Mouse (Mus musculus) embryonic facial prominence, embryonic 10.5 days (tissue): ENCODE results near the gene Dnajb13. TPM values are rescaled to one million over a fixed set of nuclear protein-coding genes. Genes with fewer than 3 reads are reported as not detected.

Experiments
- DNase-seq: peaks from one replicate; pipeline ENCODE4 v3.0.0-alpha.2; 2017; ENCODE audit warnings: low spot score
- H3K27ac ChIP-seq: fragments of 300-500 bp; sonication (generic); replicated peaks from 2 replicates; pipeline ENCODE4 v1.5.1; 2016; ENCODE audit warnings: mild to moderate bottlenecking
- H3K27me3 ChIP-seq: fragments of 300-500 bp; sonication (generic); replicated peaks from 2 replicates; pipeline ENCODE4 v1.6.1; 2016; ENCODE audit warnings: low read depth, mild to moderate bottlenecking; ENCODE audit not compliant: poor library complexity, severe bottlenecking
- H3K36me3 ChIP-seq: fragments of 300-500 bp; sonication (generic); replicated peaks from 2 replicates; pipeline ENCODE4 v1.6.1; 2016; ENCODE audit warnings: mild to moderate bottlenecking, moderate library complexity
- H3K4me1 ChIP-seq: fragments of 300-500 bp; sonication (generic); 2 replicates; pipeline ENCODE4 v1.6.1; 2016
- H3K4me3 ChIP-seq: fragments of 300-500 bp; sonication (generic); 2 replicates; pipeline ENCODE4 v1.5.1; 2016; ENCODE audit warnings: mild to moderate bottlenecking, moderate library complexity
- H3K9me3 ChIP-seq: fragments of 300-500 bp; sonication (generic); 2 replicates; pipeline ENCODE4 v1.6.1; 2016; ENCODE audit warnings: mild to moderate bottlenecking
- WGBS: fragments of 180-500 bp; shearing (Covaris S2); methylation state at CpG from one replicate; pipeline ENCODE4 v1.1.7; 2016; 5-methylcytosine and 5-hydroxymethylcytosine counted together
- polyA plus RNA-seq: library from polyadenylated mRNA; unstranded; fragments of >200 nt; fragmentation: Nextera tagmentation; extraction: Ambion mirVana; gene quantifications from 2 replicates; pipeline ENCODE4 v1.2.1, GENCODE M21; 2016

Dnajb13 gene
- polyA plus RNA-seq, 1 experiment from 2014 or later: 0.27 TPM

GRCm38 (mm10) chr7:100463757-100464156, 51.0 kb downstream of the Dnajb13 start:
- Histone ChIP-seq H3K4me3 (no peak overlapping the region), H3K27ac (no peak overlapping the region), H3K27me3 (no peaks in the 10 kb centered on the region), H3K4me1 (no peaks in the 10 kb centered on the region), H3K36me3 (peaks cover 94% of the 10 kb centered on the region), H3K9me3 (no peaks in the 10 kb centered on the region)
- no peak for DNase-seq
- WGBS: 86% methylated on average over 10 of the region's 10 CpGs

DNA sequence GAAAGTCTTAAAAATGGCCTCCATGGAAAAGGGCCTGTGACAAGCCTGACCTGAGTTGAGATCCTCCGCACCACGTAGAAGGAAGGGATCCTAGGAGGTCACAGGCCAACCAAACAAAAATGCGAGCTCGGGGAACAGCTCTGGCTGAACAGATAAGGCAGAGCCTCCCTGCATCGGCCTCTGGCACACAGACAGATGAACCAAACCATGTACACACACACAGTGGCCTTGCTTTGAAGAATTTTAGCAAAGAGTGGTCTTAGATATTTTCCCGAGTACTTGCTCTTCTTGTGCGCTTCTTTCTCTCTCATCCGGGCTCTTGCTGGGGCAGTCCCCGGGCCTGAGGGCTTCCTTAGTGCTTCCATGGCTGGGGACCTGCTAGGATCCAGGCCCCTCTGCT, 51.6 kb downstream of the Dnajb13 start:
- peaks cover 93% of the 10 kb centered on the region for H3K36me3 ChIP-seq
- no peaks in the 10 kb centered on the region for H3K9me3 ChIP-seq
- no peak overlapping the region for H3K4me3 ChIP-seq
- DNase-seq: no peak
- H3K4me1 ChIP-seq: no peaks in the 10 kb centered on the region
- WGBS: 75% methylated on average over 9 of the region's 9 CpGs
- H3K27ac ChIP-seq: no peak overlapping the region
- no peaks in the 10 kb centered on the region for H3K27me3 ChIP-seq

GRCm38 (mm10) chr7:100461621-100462151, 53.1 kb downstream of the Dnajb13 start:
- no peaks in the 10 kb centered on the region for H3K9me3 ChIP-seq
- DNase-seq: no peak
- H3K4me3 ChIP-seq: no peak overlapping the region
- no peaks in the 10 kb centered on the region for H3K27me3 ChIP-seq
- no peak overlapping the region for H3K27ac ChIP-seq
- peaks cover 93% of the 10 kb centered on the region for H3K36me3 ChIP-seq
- WGBS: 86% methylated on average over 6 of the region's 6 CpGs
- no peaks in the 10 kb centered on the region for H3K4me1 ChIP-seq

GRCm38 (mm10) chr7:100459862-100460261, 54.9 kb downstream of the Dnajb13 start:
- H3K27me3 ChIP-seq: no peaks in the 10 kb centered on the region
- WGBS: 89% methylated on average over 3 of the region's 3 CpGs
- H3K4me1 ChIP-seq: no peaks in the 10 kb centered on the region
- H3K36me3 ChIP-seq: peaks cover 93% of the 10 kb centered on the region
- H3K4me3 ChIP-seq: no peak overlapping the region
- no peaks in the 10 kb centered on the region for H3K9me3 ChIP-seq
- no peak for DNase-seq
- H3K27ac ChIP-seq: no peak overlapping the region

- Histone ChIP-seq H3K27ac (no peak overlapping the region), H3K4me1 (no peaks in the 10 kb centered on the region), H3K36me3 (peaks cover 95% of the 10 kb centered on the region), H3K4me3 (no peak overlapping the region), H3K9me3 (no peaks in the 10 kb centered on the region), H3K27me3 (no peaks in the 10 kb centered on the region)
- no peak for DNase-seq
- 68% methylated on average over 1 of the region's 1 CpGs for WGBS
Measured at GRCm38 (mm10) chr7:100458153-100458552, 56.6 kb downstream of the Dnajb13 start.

Other genes starting within 250 kb of the Dnajb13 start
- 1.6 and 2.3 TPM in 2 replicates for gene P4ha3, start 229.4 kb downstream of the Dnajb13 start, polyA plus RNA-seq
- 37.5 and 38.8 TPM in 2 replicates for gene C2cd3, start 142.7 kb downstream of the Dnajb13 start, polyA plus RNA-seq
- gene Ppme1, start 142.7 kb downstream of the Dnajb13 start, polyA plus RNA-seq: 83.0 and 88.8 TPM in 2 replicates
- 0.11 TPM in 1 of 2 replicates, not detected in the other for gene Ucp3, start 42.0 kb downstream of the Dnajb13 start, polyA plus RNA-seq
- gene Ucp2, start 21.6 kb downstream of the Dnajb13 start, polyA plus RNA-seq: 101 and 105 TPM in 2 replicates
- 17.8 and 19.3 TPM in 2 replicates for gene Coa4, start 22.1 kb upstream of the Dnajb13 start, polyA plus RNA-seq
- gene Rab6a, start 92.5 kb upstream of the Dnajb13 start, polyA plus RNA-seq: 92.1 and 92.3 TPM in 2 replicates
- 56.6 and 58.2 TPM in 2 replicates for gene Mrpl48, start 93.3 kb upstream of the Dnajb13 start, polyA plus RNA-seq
- gene Plekhb1, start 147.5 kb upstream of the Dnajb13 start, polyA plus RNA-seq: 4.7 and 4.8 TPM in 2 replicates
- gene Fam168a, start 191.7 kb upstream of the Dnajb13 start, polyA plus RNA-seq: 30.3 and 31.6 TPM in 2 replicates